Comparison of ENCODE assay signal across 9 mouse cellular contexts in the genomic region with DNA sequence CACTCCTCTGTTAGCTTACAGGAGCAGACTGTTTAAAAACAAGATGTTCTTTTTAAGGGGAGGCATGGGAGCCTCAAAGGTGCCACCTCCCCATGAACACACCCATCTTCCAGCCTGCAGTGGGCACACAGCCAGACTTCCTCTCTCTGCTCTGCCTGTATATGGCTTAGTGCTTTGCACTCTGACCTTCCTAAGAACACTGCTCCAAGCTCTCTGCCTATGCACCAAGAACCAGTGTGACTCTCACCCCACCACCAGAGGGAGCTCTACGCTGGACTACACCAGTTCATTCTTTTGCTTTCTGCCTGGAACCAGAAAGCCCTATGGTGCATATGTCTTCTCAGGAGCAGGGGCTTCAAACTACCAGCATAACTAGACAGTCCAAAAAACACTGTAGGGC.
DNase-seq lines count a peak whose midpoint lies in the region; ATAC-seq and TF ChIP-seq lines count a peak whose summit lies in the region.
"Had no signal": no experiment of that assay in that cellular context is flagged by ENCODE, and none has a peak within 500 bp of the region (broad histone marks: within the 10 kb centered on the region; RNA-seq: fewer than 3 reads in every experiment).

No protein-coding gene starts in this region.

- no peak for DNase-seq in cerebellum, adult 2 months
- DNase-seq in cerebellum, adult 9-11 months, result no peak
- DNase-seq in liver, postnatal 0 days, result peak; percentile 26
- DNase-seq in brain, embryonic 14.5 days (ENCODE audit: low read depth), result no peak
- peak; percentile 63 for DNase-seq in lung, postnatal 36 days
- DNase-seq in cerebellum, adult 9-10 months, result no peak

- 89% methylated on average over 1 of the region's 1 CpGs for WGBS in cerebellum, adult 2 months
- WGBS in liver, postnatal 0 days (ENCODE audit: insufficient replicate concordance), result 76% methylated on average over 1 of the region's 1 CpGs
- 62% methylated on average over 1 of the region's 1 CpGs for WGBS in liver, embryonic 12.5 days (ENCODE audit: insufficient replicate concordance)

- H3K4me3 ChIP-seq in cerebellum, adult 2 months (replicated peaks; ENCODE audit: insufficient read depth, low read depth, low read length), result no peak overlapping the region
- H3K4me3 ChIP-seq in liver, postnatal 0 days (ENCODE audit: low read depth, low read length), result no peak overlapping the region
- no peak overlapping the region for H3K4me3 ChIP-seq in liver, embryonic 12.5 days
- H3K4me3 ChIP-seq: megakaryocyte, embryonic 14.5 days had no signal

- no peak overlapping the region for H3K9ac ChIP-seq in liver, postnatal 0 days (replicated peaks)
- no peak overlapping the region for H3K9ac ChIP-seq in liver, embryonic 12.5 days

- H3K4me1 ChIP-seq in cerebellum, adult 2 months (ENCODE audit: control insufficient read depth, insufficient read depth, low read length), result no peaks in the 10 kb centered on the region
- H3K4me1 ChIP-seq in liver, postnatal 0 days (ENCODE audit: insufficient read depth), result no peaks in the 10 kb centered on the region
- no peaks in the 10 kb centered on the region for H3K4me1 ChIP-seq in liver, embryonic 12.5 days

- no peaks in the 10 kb centered on the region for H3K9me3 ChIP-seq in liver, postnatal 0 days (ENCODE audit: low read length)
- no peaks in the 10 kb centered on the region for H3K9me3 ChIP-seq in liver, embryonic 12.5 days (replicated peaks)
- H3K9me3 ChIP-seq: megakaryocyte, embryonic 14.5 days had no signal

- no peak for TF ChIP-seq POLR2A in cerebellum, adult 2 months (IDR thresholded peaks at IDR 0.05; ENCODE audit: borderline replicate concordance, insufficient read depth, low read length)
- no peak for TF ChIP-seq POLR2A in brain, embryonic 14.5 days (IDR thresholded peaks at IDR 0.05; ENCODE audit: borderline replicate concordance, extremely low read depth, insufficient read depth, insufficient read length, poor library complexity, severe bottlenecking)

- TF ChIP-seq CTCF in cerebellum, adult 2 months (IDR thresholded peaks at IDR 0.05; ENCODE audit: borderline replicate concordance, insufficient read depth, low read depth, low read length), result peak; percentile 8; the same call in 1 of the 2 replicates
- peak; percentile 49 for TF ChIP-seq CTCF in liver, postnatal 0 days (IDR thresholded peaks at IDR 0.05; ENCODE audit: low read depth)
- TF ChIP-seq CTCF in brain, embryonic 14.5 days (IDR thresholded peaks at IDR 0.05; ENCODE audit: borderline replicate concordance, extremely low read depth, insufficient read depth, insufficient read length), result peak; percentile 22; the same call in 1 of the 2 replicates

- no peaks in the 10 kb centered on the region for H3K27me3 ChIP-seq in cerebellum, adult 2 months (ENCODE audit: control insufficient read depth, insufficient read depth, low read length)
- H3K27me3 ChIP-seq in liver, postnatal 0 days (ENCODE audit: insufficient read depth, low read length), result no peaks in the 10 kb centered on the region
- no peaks in the 10 kb centered on the region for H3K27me3 ChIP-seq in liver, embryonic 12.5 days (replicated peaks)

- ATAC-seq in liver, postnatal 0 days, result no peak
- no peak for ATAC-seq in liver, embryonic 12.5 days
- no peak for ATAC-seq in monocyte, adult 5-6 weeks (replicated peaks; ENCODE audit: insufficient number of reproducible peaks, low FRiP score, low TSS enrichment, poor library complexity, severe bottlenecking)

- no peaks in the 10 kb centered on the region for H3K36me3 ChIP-seq in liver, postnatal 0 days (replicated peaks; ENCODE audit: insufficient read depth, low read length)
- H3K36me3 ChIP-seq in liver, embryonic 12.5 days, result no peaks in the 10 kb centered on the region

- H3K4me2 ChIP-seq in liver, postnatal 0 days (ENCODE audit: low read depth, low read length), result no peak overlapping the region
- no peak overlapping the region for H3K4me2 ChIP-seq in liver, embryonic 12.5 days

- H3K27ac ChIP-seq in cerebellum, adult 2 months (ENCODE audit: insufficient read depth, low read length), result no peak overlapping the region
- no peak overlapping the region for H3K27ac ChIP-seq in liver, postnatal 0 days (ENCODE audit: low read depth)
- H3K27ac ChIP-seq in liver, embryonic 12.5 days, result no peak overlapping the region

- no peak for TF ChIP-seq EP300 in liver, postnatal 0 days (IDR thresholded peaks at IDR 0.05; ENCODE audit: low read depth)

Comparison
In these comparisons a context has a peak if more than half of its experiments do, and no peak if none do; other contexts are left out.
1. DNase-seq: peak in liver, postnatal 0 days (single experiment) and lung, postnatal 36 days (single experiment); none in cerebellum, adult 2 months (0 of 2), cerebellum, adult 9-11 months (single experiment), brain, embryonic 14.5 days (single experiment) and cerebellum, adult 9-10 months (single experiment).
2. Peak in every context shown above with its lines, with median percentiles within 50 percentile points of each other: CTCF ChIP-seq.